Mouse (Mus musculus) heart, postnatal 36 days (tissue): ENCODE results near the gene Olfr1418. TPM values are rescaled to one million over a fixed set of nuclear protein-coding genes. Genes with fewer than 3 reads are reported as not detected.

ENCODE experiments used
- DNase-seq, 2 experiments: peaks; one replicate each; pipeline ENCODE4 v3.0.0; 2021 to 2022
- intact Hi-C: fragments of 180-260 bp; cut with DNase I; formaldehyde crosslinking; loops from one replicate; pipeline ENCODE4 v1.15.1; 2025
- total RNA-seq, 2 experiments: library from RNA; stranded (reverse); gene quantifications; 2 replicates each; pipeline ENCODE4 v1.2.3; 2021

Olfr1418 gene
- total RNA-seq, 2 experiments from 2014 or later: not detected

- intact Hi-C loops: no loop called here
- no peak for DNase-seq
These were observed 49.0 kb downstream of the Olfr1418 start for GRCm38 (mm10) chr19:11811688-11812365.

GRCm38 (mm10) chr19:11810856-11811255 is 50.0 kb downstream of the Olfr1418 start:
- DNase-seq: no peak
- intact Hi-C loops: no loop called here

- intact Hi-C loops: no loop called here
- no peak for DNase-seq
These were observed 50.7 kb downstream of the Olfr1418 start for GRCm38 (mm10) chr19:11810003-11810758.

- intact Hi-C loops: no loop called here
- DNase-seq: no peak
These were observed 52.4 kb downstream of the Olfr1418 start for GRCm38 (mm10) chr19:11808452-11808851.

- DNase-seq: no peak
- intact Hi-C loops: no loop called here
These were observed 53.0 kb downstream of the Olfr1418 start for GRCm38 (mm10) chr19:11807822-11808221.

GRCm38 (mm10) chr19:11807251-11807650 is 53.6 kb downstream of the Olfr1418 start:
- DNase-seq: no peak
- intact Hi-C loops: no loop called here

GRCm38 (mm10) chr19:11804423-11804822 is 56.4 kb downstream of the Olfr1418 start:
- intact Hi-C loops: no loop called here
- no peak for DNase-seq

Other genes with a start within 250 kb of the Olfr1418 start
- not detected for gene Ms4a2, start 237.3 kb downstream of the Olfr1418 start, total RNA-seq
- gene Ms4a3, start 220.2 kb downstream of the Olfr1418 start, total RNA-seq: not detected
- gene Oosp2, start 200.5 kb downstream of the Olfr1418 start, total RNA-seq: not detected
- not detected for gene Oosp1, start 169.9 kb downstream of the Olfr1418 start, total RNA-seq
- not detected for gene Oosp3, start 164.0 kb downstream of the Olfr1418 start, total RNA-seq
- gene Gif, start 113.5 kb downstream of the Olfr1418 start, total RNA-seq: not detected
- 100 to 1,000 TPM; 102 to 104 TPM for gene Mrpl16, start 90.7 kb downstream of the Olfr1418 start, total RNA-seq
- 1 to 10 TPM; 4.5 to 5.7 TPM for gene Stx3, start 41.7 kb downstream of the Olfr1418 start, total RNA-seq
- gene Olfr1417, start 21.8 kb downstream of the Olfr1418 start, total RNA-seq: not detected
- not detected for gene Olfr1419, start 14.0 kb upstream of the Olfr1418 start, total RNA-seq
- not detected for gene Olfr1420, start 25.5 kb upstream of the Olfr1418 start, total RNA-seq
- 10 to 100 TPM; 26.3 to 27.3 TPM for gene Patl1, start 51.3 kb upstream of the Olfr1418 start, total RNA-seq
- 100 to 1,000 TPM; 102 to 106 TPM for gene Osbp, start 104.9 kb upstream of the Olfr1418 start, total RNA-seq
- not detected for gene Olfr1423, start 180.3 kb upstream of the Olfr1418 start, total RNA-seq
- gene Olfr1424, start 201.6 kb upstream of the Olfr1418 start, total RNA-seq: not detected
- not detected for gene Olfr1425, start 216.7 kb upstream of the Olfr1418 start, total RNA-seq
- gene Olfr1426, start 230.9 kb upstream of the Olfr1418 start, total RNA-seq: not detected
- gene Olfr1427, start 242.3 kb upstream of the Olfr1418 start, total RNA-seq: not detected